Mouse (Mus musculus): ENCODE data around the gene Adgrg3. TPM values are rescaled to one million over a fixed set of nuclear protein-coding genes. Genes with fewer than 3 reads are reported as not detected.

Gene Adgrg3
- polyA plus RNA-seq, 1 experiment from 2014 or later: 0.61 TPM

DNA sequence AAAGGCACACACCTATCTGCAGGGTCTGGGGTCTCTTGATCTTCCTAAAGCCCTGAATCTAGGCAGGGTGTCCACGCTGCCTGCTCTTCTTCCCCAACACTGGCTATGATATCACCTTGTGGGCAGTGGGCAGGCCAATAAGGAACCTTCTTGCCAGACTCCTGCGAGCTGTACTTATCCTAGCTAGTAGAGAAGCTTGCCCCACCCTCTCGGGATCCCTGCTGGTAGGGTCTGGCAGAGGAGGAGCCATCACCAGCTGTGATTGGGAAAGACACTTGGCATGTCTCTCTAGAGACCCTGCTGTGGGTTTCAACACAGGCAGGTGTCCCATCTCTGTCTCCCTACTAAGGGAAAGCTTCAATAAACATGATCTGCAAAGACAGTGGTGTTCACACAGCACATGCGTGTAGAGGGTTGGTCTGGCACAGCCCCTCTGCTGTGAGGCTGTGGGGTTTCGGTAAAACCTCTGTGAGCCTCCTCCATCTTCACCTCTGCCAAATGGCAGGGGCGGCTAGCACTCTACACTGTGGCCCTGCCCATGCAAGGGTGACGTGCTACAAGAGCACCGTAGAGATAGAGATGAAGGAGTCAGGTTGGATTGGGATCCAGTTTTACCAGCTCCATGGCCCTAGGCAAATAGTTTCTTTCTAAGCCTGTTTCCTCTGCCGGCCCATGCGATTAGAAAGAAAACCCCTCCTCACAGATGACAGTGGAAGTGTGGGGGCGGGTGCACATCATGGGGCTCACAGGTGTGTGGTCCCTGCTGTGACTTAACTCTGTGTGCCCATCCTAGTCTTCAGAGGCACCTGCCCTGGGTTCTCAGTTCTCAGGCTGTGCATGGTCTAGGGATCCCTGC, 26.7 kb upstream of the Adgrg3 start:
- peaks cover 7% of the 10 kb centered on the region for H3K4me1 ChIP-seq (replicated peaks; ENCODE audit: control insufficient read depth, insufficient read depth)
- no peaks in the 10 kb centered on the region for H3K36me3 ChIP-seq (ENCODE audit: control insufficient read depth, insufficient read depth, low read length)
- H3K9ac ChIP-seq (ENCODE audit: low read length): no peak overlapping the region
- ATAC-seq (ENCODE audit: low FRiP score, low TSS enrichment) (peak; percentile 51), DNase-seq (ENCODE audit: low spot score) (peak; percentile 39)
- H3K4me3 ChIP-seq (ENCODE audit: low read depth, low read length): no peak overlapping the region
- H3K27me3 ChIP-seq (ENCODE audit: control insufficient read depth, insufficient read depth, low read length): no peaks in the 10 kb centered on the region
- peak overlapping the region; percentile 53 for H3K27ac ChIP-seq (replicated peaks)
- 32% methylated on average over 11 of the region's 11 CpGs for WGBS
- H3K9me3 ChIP-seq (ENCODE audit: control insufficient read depth, low read length): no peaks in the 10 kb centered on the region
- no peak for TF ChIP-seq EP300 (optimal IDR thresholded peaks at IDR 0.05)
- no peak for TF ChIP-seq CTCF (IDR thresholded peaks at IDR 0.05; ENCODE audit: low read depth)
- H3K4me2 ChIP-seq (replicated peaks; ENCODE audit: low read depth): no peak overlapping the region

DNA sequence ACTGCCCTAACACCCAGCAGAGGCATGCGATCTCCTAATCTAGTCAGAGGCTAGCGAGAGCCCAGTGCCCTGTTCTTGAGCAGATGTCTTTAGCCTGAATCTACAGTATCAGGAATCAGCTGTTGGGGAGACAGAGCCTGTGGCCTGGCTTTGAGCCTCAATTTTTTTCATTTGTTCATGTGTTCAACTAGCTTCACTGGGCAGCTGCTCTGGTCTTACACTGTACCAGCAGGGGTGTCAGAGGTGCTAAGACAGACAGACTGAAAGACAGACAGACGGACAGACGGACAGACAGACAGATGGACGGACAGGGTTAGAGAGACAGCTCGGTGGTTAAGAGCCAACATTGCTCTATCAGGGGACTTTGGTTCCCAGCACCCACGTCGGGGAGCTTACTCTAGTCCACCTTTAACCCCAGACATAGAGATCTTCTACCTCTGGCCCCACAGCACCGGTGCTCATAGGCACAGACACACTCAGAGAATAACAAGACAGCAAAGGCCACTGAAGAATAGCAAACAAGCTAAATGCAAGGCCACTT, 26.0 kb upstream of the Adgrg3 start:
- no peak for DNase-seq (ENCODE audit: low spot score)
- no peak for TF ChIP-seq EP300 (optimal IDR thresholded peaks at IDR 0.05)
- TF ChIP-seq CTCF (IDR thresholded peaks at IDR 0.05; ENCODE audit: low read depth): no peak
- Histone ChIP-seq H3K36me3 (ENCODE audit: control insufficient read depth, insufficient read depth, low read length) (no peaks in the 10 kb centered on the region), H3K27ac (replicated peaks) (peak overlapping the region; percentile 53), H3K27me3 (ENCODE audit: control insufficient read depth, insufficient read depth, low read length) (no peaks in the 10 kb centered on the region), H3K4me1 (replicated peaks; ENCODE audit: control insufficient read depth, insufficient read depth) (peaks cover 7% of the 10 kb centered on the region), H3K9ac (ENCODE audit: low read length) (no peak overlapping the region), H3K4me3 (ENCODE audit: low read depth, low read length) (no peak overlapping the region), H3K4me2 (replicated peaks; ENCODE audit: low read depth) (no peak overlapping the region), H3K9me3 (ENCODE audit: control insufficient read depth, low read length) (no peaks in the 10 kb centered on the region)
- 73% methylated on average over 9 of the region's 9 CpGs for WGBS
- no peak for ATAC-seq (ENCODE audit: low FRiP score, low TSS enrichment)

DNA sequence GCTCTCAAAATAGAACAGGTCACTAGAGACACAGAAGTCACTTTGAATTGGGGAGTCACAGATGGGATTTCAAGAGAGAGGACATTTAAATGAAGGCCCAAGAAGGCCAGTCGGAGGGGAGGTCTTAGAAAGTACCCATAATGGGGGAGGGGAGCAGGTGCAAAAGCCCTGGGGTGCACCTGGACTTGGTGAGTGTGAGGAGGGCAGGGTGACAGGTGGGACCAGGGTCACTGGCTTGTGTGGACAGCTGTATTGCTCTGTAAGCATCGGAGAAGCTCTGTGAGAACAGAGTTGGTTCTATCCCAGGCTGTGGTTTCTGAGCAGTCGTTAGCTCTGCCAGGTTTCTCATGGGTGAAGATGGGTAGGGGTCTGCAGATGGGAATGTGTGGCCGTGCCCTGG, 25.5 kb upstream of the Adgrg3 start:
- no peak for DNase-seq (ENCODE audit: low spot score)
- H3K27me3 ChIP-seq (ENCODE audit: control insufficient read depth, insufficient read depth, low read length): no peaks in the 10 kb centered on the region
- H3K4me2 ChIP-seq (replicated peaks; ENCODE audit: low read depth): no peak overlapping the region
- ATAC-seq (ENCODE audit: low FRiP score, low TSS enrichment): no peak
- peak overlapping the region; percentile 73 for H3K27ac ChIP-seq (replicated peaks)
- no peaks in the 10 kb centered on the region for H3K36me3 ChIP-seq (ENCODE audit: control insufficient read depth, insufficient read depth, low read length)
- H3K9ac ChIP-seq (ENCODE audit: low read length): no peak overlapping the region
- no peak overlapping the region for H3K4me3 ChIP-seq (ENCODE audit: low read depth, low read length)
- H3K4me1 ChIP-seq (replicated peaks; ENCODE audit: control insufficient read depth, insufficient read depth): peaks cover 7% of the 10 kb centered on the region
- no peaks in the 10 kb centered on the region for H3K9me3 ChIP-seq (ENCODE audit: control insufficient read depth, low read length)
- WGBS: 76% methylated on average over 4 of the region's 4 CpGs
- no peak for TF ChIP-seq EP300 (optimal IDR thresholded peaks at IDR 0.05)
- TF ChIP-seq CTCF (IDR thresholded peaks at IDR 0.05; ENCODE audit: low read depth): no peak

DNA sequence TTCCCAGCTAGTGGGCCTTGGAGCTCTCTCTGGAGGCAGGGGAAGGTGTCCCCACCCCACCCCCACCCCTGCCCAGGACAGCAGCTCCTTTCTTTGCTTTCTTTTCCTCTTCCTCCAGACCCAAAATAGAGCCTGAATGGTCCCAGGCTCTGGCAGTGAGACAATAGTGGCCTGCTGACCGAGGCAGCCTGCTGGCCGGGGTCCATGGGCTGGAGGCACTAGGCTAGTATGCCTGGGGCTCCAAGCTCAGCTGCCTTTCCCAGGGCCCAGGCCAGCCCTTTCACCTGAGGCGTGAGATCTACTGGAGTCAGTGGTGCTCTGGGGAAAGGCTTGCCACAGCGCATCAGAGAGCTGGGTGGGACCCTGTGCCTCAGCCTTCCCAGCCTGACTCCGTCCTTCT, 25.0 kb upstream of the Adgrg3 start:
- H3K9ac ChIP-seq (ENCODE audit: low read length): no peak overlapping the region
- peak; percentile 32 for DNase-seq (ENCODE audit: low spot score)
- 41% methylated on average over 4 of the region's 5 CpGs for WGBS
- no peak; the same call in 1 of the 2 replicates for ATAC-seq (ENCODE audit: low FRiP score, low TSS enrichment)
- H3K9me3 ChIP-seq (ENCODE audit: control insufficient read depth, low read length): no peaks in the 10 kb centered on the region
- H3K4me2 ChIP-seq (replicated peaks; ENCODE audit: low read depth): no peak overlapping the region
- H3K4me3 ChIP-seq (ENCODE audit: low read depth, low read length): no peak overlapping the region
- no peak for TF ChIP-seq CTCF (IDR thresholded peaks at IDR 0.05; ENCODE audit: low read depth)
- TF ChIP-seq EP300 (optimal IDR thresholded peaks at IDR 0.05): no peak
- H3K4me1 ChIP-seq (replicated peaks; ENCODE audit: control insufficient read depth, insufficient read depth): peaks cover 7% of the 10 kb centered on the region
- H3K27me3 ChIP-seq (ENCODE audit: control insufficient read depth, insufficient read depth, low read length): no peaks in the 10 kb centered on the region
- peak overlapping the region; percentile 73 for H3K27ac ChIP-seq (replicated peaks)
- H3K36me3 ChIP-seq (ENCODE audit: control insufficient read depth, insufficient read depth, low read length): no peaks in the 10 kb centered on the region

DNA sequence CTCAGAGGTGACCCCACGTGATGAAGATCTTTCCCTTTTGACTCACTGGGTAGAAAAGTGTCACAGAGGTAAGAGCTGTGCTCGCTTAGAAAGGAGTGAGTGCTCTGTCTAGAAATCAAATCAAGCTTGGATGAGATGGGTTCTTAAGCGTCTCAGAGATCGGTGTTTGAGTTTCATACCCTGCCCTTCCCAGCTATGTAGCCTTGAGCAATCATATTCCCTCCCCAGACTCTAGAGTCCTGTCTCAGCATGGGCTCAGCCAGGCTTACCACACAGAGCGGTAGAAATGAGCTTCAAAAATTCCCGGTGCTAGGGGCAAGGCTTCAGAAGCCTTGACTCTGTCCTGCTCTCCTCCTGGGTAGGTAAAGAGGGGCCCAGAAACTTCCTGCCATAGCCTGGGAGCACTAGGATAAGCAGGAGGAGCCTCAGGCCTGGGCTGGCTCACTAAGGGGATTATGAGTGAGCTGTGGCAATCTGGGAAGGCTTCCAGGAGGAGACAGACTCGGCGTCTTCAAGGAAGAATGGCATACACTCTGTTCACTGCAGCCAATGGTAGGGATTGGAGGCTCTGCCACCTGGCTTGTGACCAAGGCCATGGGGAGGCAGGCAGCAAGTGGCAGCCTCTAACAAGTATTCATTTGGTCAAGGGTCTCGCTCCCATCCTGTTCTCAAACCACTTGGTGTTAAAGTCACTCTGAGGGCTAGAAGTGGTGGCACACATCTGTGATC, 24.3 kb upstream of the Adgrg3 start:
- ATAC-seq (ENCODE audit: low FRiP score, low TSS enrichment): no peak
- Histone ChIP-seq H3K36me3 (ENCODE audit: control insufficient read depth, insufficient read depth, low read length) (no peaks in the 10 kb centered on the region), H3K9ac (ENCODE audit: low read length) (no peak overlapping the region), H3K9me3 (ENCODE audit: control insufficient read depth, low read length) (no peaks in the 10 kb centered on the region), H3K27ac (replicated peaks) (peak overlapping the region; percentile 73), H3K4me2 (replicated peaks; ENCODE audit: low read depth) (no peak overlapping the region; the same call in 1 of the 2 replicates), H3K27me3 (ENCODE audit: control insufficient read depth, insufficient read depth, low read length) (no peaks in the 10 kb centered on the region), H3K4me1 (replicated peaks; ENCODE audit: control insufficient read depth, insufficient read depth) (peaks cover 7% of the 10 kb centered on the region), H3K4me3 (ENCODE audit: low read depth, low read length) (no peak overlapping the region)
- no peak for DNase-seq (ENCODE audit: low spot score)
- no peak for TF ChIP-seq EP300 (optimal IDR thresholded peaks at IDR 0.05)
- no peak for TF ChIP-seq CTCF (IDR thresholded peaks at IDR 0.05; ENCODE audit: low read depth)
- 45% methylated on average over 9 of the region's 9 CpGs for WGBS

All from stomach, postnatal 0 days (tissue).